Mouse (Mus musculus) spleen, adult 12 weeks (tissue): ENCODE measurements around the gene Neb.
"Not testable (repeated sequence)": the region's sequence is repeated elsewhere in the genome, so short reads cannot be mapped to it uniquely, and the experiment has no call there.

Source experiments
- DNase-seq: peaks from one replicate; pipeline ENCODE4 v3.0.0; 2022; ENCODE audit warnings: low spot score

The Neb gene

GRCm38 (mm10) chr2:52179678-52180077 lies 198.6 kb downstream of the Neb start:
- no peak for DNase-seq

- no peak for DNase-seq
These were observed 200.5 kb downstream of the Neb start for GRCm38 (mm10) chr2:52177726-52178125.

GRCm38 (mm10) chr2:52177184-52177583 lies 201.1 kb downstream of the Neb start:
- DNase-seq = no peak

GRCm38 (mm10) chr2:52176537-52176936 lies 201.7 kb downstream of the Neb start:
- no peak for DNase-seq

- DNase-seq = no peak
These were observed 203.3 kb downstream of the Neb start for GRCm38 (mm10) chr2:52174951-52175350.

- DNase-seq = no peak
These were observed 208.8 kb downstream of the Neb start for GRCm38 (mm10) chr2:52169243-52170005.

GRCm38 (mm10) chr2:52153064-52153463 lies 225.2 kb downstream of the Neb start:
- DNase-seq = no peak

GRCm38 (mm10) chr2:52133351-52133750 lies 244.9 kb downstream of the Neb start:
- no peak for DNase-seq

- not testable (repeated sequence) for DNase-seq
These were observed 246.9 kb downstream of the Neb start for GRCm38 (mm10) chr2:52131370-52131769.

- DNase-seq = no peak
These were observed 264.2 kb downstream of the Neb start for GRCm38 (mm10) chr2:52114086-52114485.
